Mouse (Mus musculus) hindbrain, embryonic 12.5 days (tissue): ENCODE data around the gene Gna15. TPM values are rescaled to one million over a fixed set of nuclear protein-coding genes. Genes with fewer than 3 reads are reported as not detected.

Experiments
- ATAC-seq: fragments of 200-750 bp; cut with Nextera tagmentation; 2 replicates; pipeline ENCODE4 v1.8.0; 2017; ENCODE audit warnings: moderate TSS enrichment; ENCODE audit not compliant: low FRiP score
- H3K27ac ChIP-seq: fragments of 300-500 bp; sonication (generic); 2 replicates; pipeline ENCODE4 v1.5.1; 2016; ENCODE audit warnings: mild to moderate bottlenecking
- H3K27me3 ChIP-seq: fragments of 300-500 bp; sonication (generic); 2 replicates; pipeline ENCODE4 v1.6.1; 2016; ENCODE audit warnings: mild to moderate bottlenecking
- H3K36me3 ChIP-seq: fragments of 300-500 bp; sonication (generic); 2 replicates; pipeline ENCODE4 v1.6.1; 2016; ENCODE audit warnings: mild to moderate bottlenecking
- H3K4me1 ChIP-seq: fragments of 300-500 bp; sonication (generic); 2 replicates; pipeline ENCODE4 v1.6.1; 2016
- H3K4me2 ChIP-seq: fragments of 300-500 bp; sonication (generic); replicated peaks from 2 replicates; pipeline ENCODE4 v1.6.1; 2016; ENCODE audit warnings: mild to moderate bottlenecking
- H3K4me3 ChIP-seq: fragments of 300-500 bp; sonication (generic); 2 replicates; pipeline ENCODE4 v1.5.1; 2016; ENCODE audit warnings: mild to moderate bottlenecking
- H3K9ac ChIP-seq: fragments of 300-500 bp; sonication (generic); 2 replicates; pipeline ENCODE4 v1.6.1; 2016; ENCODE audit warnings: mild to moderate bottlenecking, moderate library complexity
- H3K9me3 ChIP-seq: fragments of 300-500 bp; sonication (generic); replicated peaks from 2 replicates; pipeline ENCODE4 v1.6.1; 2016; ENCODE audit warnings: mild to moderate bottlenecking
- WGBS: fragments of 180-500 bp; shearing (Covaris S2); methylation state at CpG from one replicate; pipeline ENCODE4 v1.1.7; 2016; 5-methylcytosine and 5-hydroxymethylcytosine counted together
- polyA plus RNA-seq: library from polyadenylated mRNA; unstranded; fragments of >200 nt; fragmentation: Nextera tagmentation; extraction: Ambion mirVana; gene quantifications from 2 replicates; pipeline ENCODE4 v1.2.1, GENCODE M21; 2016

Gna15 gene
- polyA plus RNA-seq, 1 experiment from 2014 or later, result 0.75 TPM

GRCm38 (mm10) chr10:81550257-81550656 is 26.2 kb upstream of the Gna15 start:
- no peak for ATAC-seq
- Histone ChIP-seq H3K4me2 (no peak overlapping the region), H3K4me3 (no peak overlapping the region), H3K4me1 (peaks cover 6% of the 10 kb centered on the region; the same call in 1 of the 2 replicates), H3K9me3 (0 out of 2 replicates have a peak, but pooled peaks cover 3% of the 10 kb centered on the region), H3K27me3 (no peaks in the 10 kb centered on the region), H3K27ac (no peak overlapping the region), H3K36me3 (no peaks in the 10 kb centered on the region), H3K9ac (no peak overlapping the region)
- WGBS, result 12% methylated on average over 7 of the region's 7 CpGs

GRCm38 (mm10) chr10:81548944-81549343 is 24.9 kb upstream of the Gna15 start:
- no peak overlapping the region for H3K27ac ChIP-seq
- 71% methylated on average over 5 of the region's 5 CpGs for WGBS
- no peak overlapping the region for H3K4me3 ChIP-seq
- 0 out of 2 replicates have a peak, but pooled peaks cover 3% of the 10 kb centered on the region for H3K9me3 ChIP-seq
- peaks cover 10% of the 10 kb centered on the region for H3K4me1 ChIP-seq
- H3K27me3 ChIP-seq, result no peaks in the 10 kb centered on the region
- H3K9ac ChIP-seq, result peak overlapping the region; percentile 32; the same call in 1 of the 2 replicates
- H3K4me2 ChIP-seq, result no peak overlapping the region
- H3K36me3 ChIP-seq, result no peaks in the 10 kb centered on the region
- no peak for ATAC-seq

- no peak overlapping the region for H3K9ac ChIP-seq
- ATAC-seq, result no peak
- H3K4me1 ChIP-seq, result peaks cover 30% of the 10 kb centered on the region
- no peak overlapping the region for H3K4me2 ChIP-seq
- H3K36me3 ChIP-seq, result 0 out of 2 replicates have a peak, but pooled peaks cover 5% of the 10 kb centered on the region
- no peak overlapping the region for H3K4me3 ChIP-seq
- H3K9me3 ChIP-seq, result no peaks in the 10 kb centered on the region
- H3K27me3 ChIP-seq, result no peaks in the 10 kb centered on the region
- H3K27ac ChIP-seq, result no peak overlapping the region
- 88% methylated on average over 13 of the region's 13 CpGs for WGBS
These were observed 23.0 kb upstream of the Gna15 start for GRCm38 (mm10) chr10:81546788-81547571.

GRCm38 (mm10) chr10:81546332-81546731 is 22.3 kb upstream of the Gna15 start:
- ATAC-seq, result no peak
- Histone ChIP-seq H3K9ac (0 out of 2 replicates have a peak overlapping the region, but pooled peaks have one; percentile 27), H3K27ac (no peak overlapping the region)

GRCm38 (mm10) chr10:81545161-81545747 is 21.2 kb upstream of the Gna15 start, which contains the start of gene Gna11:
TSS of gene Gna11 (minus strand) at chr10:81545190.
- no peaks in the 10 kb centered on the region for H3K27me3 ChIP-seq
- peak within 1 kb of the TSS; percentile 94 for H3K4me3 ChIP-seq
- peaks cover 5% of the 10 kb centered on the region; the same call in 1 of the 2 replicates for H3K36me3 ChIP-seq
- peak within 1 kb of the TSS; percentile 96 for H3K9ac ChIP-seq
- peak; percentile 96 for ATAC-seq
- peak within 1 kb of the TSS; percentile 90 for H3K27ac ChIP-seq
- 2% methylated on average over 33 of the region's 59 CpGs for WGBS
- H3K4me2 ChIP-seq, result peak within 1 kb of the TSS; percentile 98
- no peaks in the 10 kb centered on the region for H3K9me3 ChIP-seq
- H3K4me1 ChIP-seq, result peaks cover 38% of the 10 kb centered on the region

More at GRCm38 (mm10) chr10:81546332-81546731, 22.3 kb upstream of the Gna15 start:
- Histone ChIP-seq H3K36me3 (0 out of 2 replicates have a peak, but pooled peaks cover 5% of the 10 kb centered on the region), H3K27me3 (no peaks in the 10 kb centered on the region), H3K4me1 (peaks cover 33% of the 10 kb centered on the region), H3K4me2 (no peak overlapping the region), H3K4me3 (no peak overlapping the region), H3K9me3 (no peaks in the 10 kb centered on the region)
- 85% methylated on average over 5 of the region's 5 CpGs for WGBS

- no peaks in the 10 kb centered on the region for H3K27me3 ChIP-seq
- peak overlapping the region; percentile 98 for H3K4me2 ChIP-seq
- H3K36me3 ChIP-seq, result peaks cover 11% of the 10 kb centered on the region; the same call in 1 of the 2 replicates
- peak overlapping the region; percentile 90 for H3K27ac ChIP-seq
- no peaks in the 10 kb centered on the region for H3K9me3 ChIP-seq
- peaks cover 38% of the 10 kb centered on the region for H3K4me1 ChIP-seq
- H3K4me3 ChIP-seq, result peak overlapping the region; percentile 94
- under 1% methylated on average over 81 of the region's 93 CpGs for WGBS
- peak; percentile 7 for ATAC-seq
- peak overlapping the region; percentile 96 for H3K9ac ChIP-seq
These were observed 20.5 kb upstream of the Gna15 start for GRCm38 (mm10) chr10:81544296-81545160.

GRCm38 (mm10) chr10:81543633-81544032 is 19.6 kb upstream of the Gna15 start:
- H3K9me3 ChIP-seq, result no peaks in the 10 kb centered on the region
- peak overlapping the region; percentile 96 for H3K9ac ChIP-seq
- peak overlapping the region; percentile 94 for H3K4me3 ChIP-seq
- no peak overlapping the region for H3K27ac ChIP-seq
- peak overlapping the region; percentile 98 for H3K4me2 ChIP-seq
- no peaks in the 10 kb centered on the region for H3K27me3 ChIP-seq
- peaks cover 11% of the 10 kb centered on the region; the same call in 1 of the 2 replicates for H3K36me3 ChIP-seq
- ATAC-seq, result no peak
- 50% methylated on average over 1 of the region's 1 CpGs for WGBS
- peaks cover 38% of the 10 kb centered on the region for H3K4me1 ChIP-seq

- Histone ChIP-seq H3K27me3 (no peaks in the 10 kb centered on the region), H3K9ac (peak overlapping the region; percentile 96), H3K4me2 (peak overlapping the region; percentile 98), H3K36me3 (peaks cover 11% of the 10 kb centered on the region; the same call in 1 of the 2 replicates), H3K27ac (no peak overlapping the region), H3K4me1 (peaks cover 38% of the 10 kb centered on the region), H3K4me3 (peak overlapping the region; percentile 94; the same call in 1 of the 2 replicates), H3K9me3 (no peaks in the 10 kb centered on the region)
- no peak for ATAC-seq
- 76% methylated on average over 7 of the region's 7 CpGs for WGBS
These were observed 18.9 kb upstream of the Gna15 start for GRCm38 (mm10) chr10:81542727-81543460.

GRCm38 (mm10) chr10:81541803-81542202 is 17.8 kb upstream of the Gna15 start:
- ATAC-seq, result no peak
- no peaks in the 10 kb centered on the region for H3K9me3 ChIP-seq
- H3K9ac ChIP-seq, result no peak overlapping the region; the same call in 1 of the 2 replicates
- H3K4me3 ChIP-seq, result no peak overlapping the region
- no peak overlapping the region for H3K4me2 ChIP-seq
- WGBS, result 87% methylated on average over 10 of the region's 10 CpGs
- no peak overlapping the region for H3K27ac ChIP-seq
- H3K4me1 ChIP-seq, result peaks cover 38% of the 10 kb centered on the region
- H3K27me3 ChIP-seq, result no peaks in the 10 kb centered on the region
- H3K36me3 ChIP-seq, result peaks cover 18% of the 10 kb centered on the region; the same call in 1 of the 2 replicates

- WGBS, result 90% methylated on average over 5 of the region's 5 CpGs
These were observed 17.3 kb upstream of the Gna15 start for GRCm38 (mm10) chr10:81541363-81541762.

More at GRCm38 (mm10) chr10:81541363-81541762, 17.3 kb upstream of the Gna15 start:
- Histone ChIP-seq H3K9ac (no peak overlapping the region; the same call in 1 of the 2 replicates), H3K36me3 (peaks cover 19% of the 10 kb centered on the region; the same call in 1 of the 2 replicates), H3K27ac (no peak overlapping the region), H3K4me3 (no peak overlapping the region), H3K27me3 (no peaks in the 10 kb centered on the region), H3K4me2 (no peak overlapping the region), H3K9me3 (no peaks in the 10 kb centered on the region), H3K4me1 (peaks cover 38% of the 10 kb centered on the region)
- ATAC-seq, result no peak
